Mouse (Mus musculus) CD8-positive naive resting alpha-beta T cell, adult 2 months (primary cell): ENCODE results near the gene Pzp.

Source experiments
- DNase-seq, 2 experiments: peaks; one replicate each; pipeline ENCODE4 v3.0.0; 2022; ENCODE audit warnings: low read depth in 2 of 2, low spot score in 2 of 2

Pzp gene

GRCm38 (mm10) chr6:128436356-128437005 lies 90.0 kb downstream of the Pzp start:
- DNase-seq = no peak

GRCm38 (mm10) chr6:128435474-128435873 lies 91.0 kb downstream of the Pzp start:
- DNase-seq = no peak
